Mouse (Mus musculus): ENCODE measurements around the gene Ube2o.

- TF ChIP-seq POLR2A (IDR thresholded peaks at IDR 0.05; ENCODE audit: borderline replicate concordance, control insufficient read depth, low read depth, low read length) (no peak), CTCF (IDR thresholded peaks at IDR 0.05; ENCODE audit: control insufficient read depth, insufficient read depth, low read length) (no peak)
Observed at GRCm38 (mm10) chr11:116580711-116581375, 404 bp downstream of the Ube2o start.

All from bone marrow, adult 2 months (tissue).